In the genomic region with DNA sequence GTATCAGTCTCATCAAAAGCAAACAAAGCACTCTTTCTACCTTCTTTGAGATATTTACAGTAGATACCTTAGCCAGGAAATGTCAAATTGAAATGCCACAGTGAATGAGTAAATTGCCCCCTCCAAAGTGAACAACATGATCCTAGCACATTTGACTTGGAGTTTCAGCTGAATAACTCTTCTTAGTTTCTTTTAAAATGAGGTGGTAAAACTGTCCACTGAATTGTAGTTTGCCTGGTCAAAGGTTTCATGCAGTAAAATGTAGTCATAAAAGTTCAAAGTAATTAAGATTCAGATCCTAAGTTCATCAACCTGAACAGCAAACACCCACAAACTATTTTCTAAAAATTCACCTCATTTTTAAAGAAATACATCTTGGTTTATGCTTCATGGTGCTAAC, we compare ENCODE assay signal across 22 mouse cellular contexts.
"Had no signal": no experiment of that assay in that cellular context is flagged by ENCODE, and none has a peak within 500 bp of the region (broad histone marks: within the 10 kb centered on the region; RNA-seq: fewer than 3 reads in every experiment).

No protein-coding gene starts in this region.

- H3K4me2 ChIP-seq: lung, embryonic 15.5 days; midbrain, embryonic 12.5 days; neural tube, embryonic 13.5 days; neural tube, embryonic 15.5 days had no signal

- H3K27me3 ChIP-seq: lung, embryonic 15.5 days; megakaryocyte, embryonic 14.5 days; midbrain, embryonic 12.5 days; neural tube, embryonic 13.5 days; neural tube, embryonic 15.5 days had no signal

- H3K9me3 ChIP-seq: lung, embryonic 15.5 days; midbrain, embryonic 12.5 days; neural tube, embryonic 13.5 days; neural tube, embryonic 15.5 days had no signal

- H3K4me3 ChIP-seq: lung, embryonic 15.5 days; megakaryocyte, embryonic 14.5 days; midbrain, embryonic 12.5 days; myocyte; neural tube, embryonic 13.5 days; neural tube, embryonic 15.5 days had no signal

- DNase-seq: liver, postnatal 0 days; lung, adult 2 months; lung, postnatal 14 days; lung, postnatal 36 days; midbrain, embryonic 14.5 days; retina, postnatal 1 day; right cerebral cortex, adult 18-20 months; right cerebral cortex, postnatal 25 days; right cerebral cortex, postnatal 4 days; spleen, adult 18-20 months; thymus, adult 18-20 months; thymus, postnatal 14 days; thymus, postnatal 36 days had no signal

- ATAC-seq: liver, postnatal 0 days; lung, postnatal 0 days; midbrain, embryonic 16.5 days had no signal

- H3K36me3 ChIP-seq: lung, embryonic 15.5 days; midbrain, embryonic 12.5 days; neural tube, embryonic 13.5 days; neural tube, embryonic 15.5 days had no signal

- H3K27ac ChIP-seq: lung, embryonic 15.5 days; macrophage; midbrain, embryonic 12.5 days; neural tube, embryonic 13.5 days; neural tube, embryonic 15.5 days had no signal

- H3K9ac ChIP-seq: liver, postnatal 0 days; lung, embryonic 15.5 days; midbrain, embryonic 12.5 days; neural tube, embryonic 13.5 days; neural tube, embryonic 15.5 days had no signal

- H3K4me1 ChIP-seq: lung, embryonic 15.5 days; megakaryocyte, embryonic 14.5 days; midbrain, embryonic 12.5 days; neural tube, embryonic 13.5 days; neural tube, embryonic 15.5 days had no signal
